Mouse (Mus musculus): ENCODE results near the gene Cela3a. TPM values are rescaled to one million over a fixed set of nuclear protein-coding genes. Genes with fewer than 3 reads are reported as not detected.

The Cela3a gene
- total and polyA plus RNA-seq, 3 experiments: not detected

DNA sequence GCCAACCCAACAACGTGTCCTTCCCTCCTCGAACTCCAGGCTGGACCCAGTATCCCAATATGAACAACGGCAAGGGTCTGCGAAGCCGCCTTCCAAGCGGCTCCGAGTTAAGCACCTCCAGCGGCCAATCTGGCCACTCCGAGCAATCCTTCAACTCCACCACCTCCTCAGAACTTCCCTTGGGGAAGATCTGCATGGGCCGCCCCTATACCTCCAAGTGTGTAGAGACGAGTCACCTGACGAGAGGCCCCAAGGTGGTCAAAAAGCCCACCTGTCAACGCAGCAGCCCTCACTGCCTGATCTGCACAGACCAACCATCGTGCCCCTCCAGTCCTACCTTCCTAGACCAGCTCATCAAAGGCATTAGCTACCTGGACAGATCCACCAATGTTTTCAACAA, 45.0 kb upstream of the Cela3a start:
- Histone ChIP-seq H3K27me3 (ENCODE audit: control insufficient read depth in 1 of 2, insufficient read depth in 2 of 2, low read length in 2 of 2) (no peaks in the 10 kb centered on the region; a peak in 1 of 4 replicates), H3K27ac (ENCODE audit: control insufficient read depth, low read depth, low read length) (no peak overlapping the region), H3K79me2 (ENCODE audit: control insufficient read depth, insufficient read depth, low read length, poor library complexity) (no peaks in the 10 kb centered on the region), H3K9me3 (replicated peaks; ENCODE audit: insufficient read depth, low read length) (no peaks in the 10 kb centered on the region), H3K36me3 (ENCODE audit: control insufficient read depth in 1 of 2, insufficient read depth in 2 of 2, low read length in 2 of 2) (no peaks in the 10 kb centered on the region), H3K4me3 (ENCODE audit: control insufficient read depth in 1 of 2, insufficient read depth in 1 of 2, low read depth in 2 of 2, low read length in 2 of 2) (no peak overlapping the region), H3K9ac (ENCODE audit: control insufficient read depth, low read depth, low read length, poor library complexity, severe bottlenecking) (no peak overlapping the region), H3K4me1 (ENCODE audit: control insufficient read depth in 1 of 2, insufficient read depth in 2 of 2, low read length in 2 of 2) (no peaks in the 10 kb centered on the region)
- TF ChIP-seq ZC3H11A (IDR thresholded peaks at IDR 0.05; ENCODE audit: low read depth, low read length): no peak
- no peak for TF ChIP-seq NRF1 (IDR thresholded peaks at IDR 0.05; ENCODE audit: insufficient read depth, low read depth, low read length, poor library complexity, severe bottlenecking)
- no peak for TF ChIP-seq CTCF (IDR thresholded peaks at IDR 0.05 in 2 of 3, conservative IDR thresholded peaks at IDR 0.05 in 1 of 3; ENCODE audit: control insufficient read depth in 1 of 3, insufficient read depth in 1 of 3, low read depth in 2 of 3, low read length in 3 of 3, poor library complexity in 1 of 3, severe bottlenecking in 1 of 3)
- TF ChIP-seq ZKSCAN1 (IDR thresholded peaks at IDR 0.05; ENCODE audit: low read depth, low read length): no peak
- no peak for TF ChIP-seq MYB (IDR thresholded peaks at IDR 0.05; ENCODE audit: low read depth, low read length)
- TF ChIP-seq BHLHE40 (IDR thresholded peaks at IDR 0.05; ENCODE audit: borderline replicate concordance, low read depth, low read length): no peak
- TF ChIP-seq CHD2 (IDR thresholded peaks at IDR 0.05; ENCODE audit: low read length): no peak
- TF ChIP-seq SMC3 (IDR thresholded peaks at IDR 0.05; ENCODE audit: low read depth, low read length): no peak
- DNase-seq (ENCODE audit: low read depth, low spot score): no peak

DNA sequence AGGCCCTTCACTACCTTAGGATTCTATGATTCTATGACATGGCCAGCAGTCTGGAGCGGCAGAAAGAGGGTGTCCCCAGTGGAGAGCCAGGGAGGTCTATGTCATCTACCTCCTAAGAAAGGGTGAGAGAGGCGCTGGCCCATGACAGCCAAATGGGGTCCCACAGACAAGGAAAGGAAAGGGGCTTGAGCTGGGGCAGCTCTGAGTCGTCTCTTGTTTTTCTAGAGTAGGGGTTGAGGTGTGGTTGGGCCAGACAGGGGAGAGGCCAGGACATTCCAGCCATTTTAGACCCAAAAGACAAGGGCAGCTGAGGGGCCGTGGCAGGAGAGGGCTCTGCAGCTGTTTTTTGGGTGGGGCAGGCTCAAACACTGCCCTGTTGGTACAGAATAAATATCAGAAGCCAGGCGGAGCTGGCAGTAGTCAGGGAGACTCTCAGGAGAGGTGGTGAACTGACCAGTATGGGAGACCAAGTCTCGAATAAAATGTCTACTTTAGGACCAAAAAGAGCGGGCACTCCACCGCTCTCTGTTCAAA, 43.7 kb upstream of the Cela3a start, which contains the start of gene 1700013G24Rik:
Gene 1700013G24Rik (plus strand): TSS at position 51 of the 534 bp plus-strand sequence.
- no peak for TF ChIP-seq ZC3H11A (IDR thresholded peaks at IDR 0.05; ENCODE audit: low read depth, low read length)
- no peak for TF ChIP-seq MAX (IDR thresholded peaks at IDR 0.05; ENCODE audit: low read length)
- no peak for TF ChIP-seq JUND (IDR thresholded peaks at IDR 0.05; ENCODE audit: low read depth, low read length)
- TF ChIP-seq CHD1 (IDR thresholded peaks at IDR 0.05; ENCODE audit: low read depth, low read length): no peak
- no peak for TF ChIP-seq USF1 (IDR thresholded peaks at IDR 0.05; ENCODE audit: low read depth, low read length)
- no peak for TF ChIP-seq NRF1 (IDR thresholded peaks at IDR 0.05; ENCODE audit: insufficient read depth, low read depth, low read length, poor library complexity, severe bottlenecking)
- no peak for TF ChIP-seq KAT2A (conservative IDR thresholded peaks at IDR 0.05; ENCODE audit: low read depth, low read length)
- no peak for TF ChIP-seq CTCF (IDR thresholded peaks at IDR 0.05 in 2 of 3, conservative IDR thresholded peaks at IDR 0.05 in 1 of 3; ENCODE audit: control insufficient read depth in 1 of 3, insufficient read depth in 1 of 3, low read depth in 2 of 3, low read length in 3 of 3, poor library complexity in 1 of 3, severe bottlenecking in 1 of 3)
- TF ChIP-seq NELFE (IDR thresholded peaks at IDR 0.05; ENCODE audit: low read depth, low read length): no peak
- no peak for TF ChIP-seq POLR2AphosphoS5 (IDR thresholded peaks at IDR 0.05; ENCODE audit: borderline replicate concordance, low read depth, low read length)
- TF ChIP-seq UBTF (IDR thresholded peaks at IDR 0.05; ENCODE audit: borderline replicate concordance, insufficient read depth, low read depth, low read length): no peak
- TF ChIP-seq MEF2A (IDR thresholded peaks at IDR 0.05; ENCODE audit: extremely low read depth, insufficient replicate concordance, low read depth, low read length, poor library complexity, severe bottlenecking): no peak
- TF ChIP-seq POLR2AphosphoS2 (IDR thresholded peaks at IDR 0.05; ENCODE audit: low read length): no peak
- TF ChIP-seq POLR2A (IDR thresholded peaks at IDR 0.05; ENCODE audit: control insufficient read depth in 1 of 2, insufficient read depth in 1 of 2, low read depth in 1 of 2, low read length in 2 of 2, poor library complexity in 1 of 2): no peak
- TF ChIP-seq RAD21 (IDR thresholded peaks at IDR 0.05; ENCODE audit: low read depth, low read length): no peak
- no peak for TF ChIP-seq ZMIZ1 (IDR thresholded peaks at IDR 0.05; ENCODE audit: low read depth, low read length)
- no peak for TF ChIP-seq HCFC1 (IDR thresholded peaks at IDR 0.05; ENCODE audit: low read depth, low read length)
- TF ChIP-seq GABPA (IDR thresholded peaks at IDR 0.05; ENCODE audit: low read depth, low read length): no peak
- TF ChIP-seq SIN3A (IDR thresholded peaks at IDR 0.05; ENCODE audit: low read length): no peak
- H3K79me2 ChIP-seq (ENCODE audit: control insufficient read depth, insufficient read depth, low read length, poor library complexity): no peaks in the 10 kb centered on the region
- DNase-seq (ENCODE audit: low read depth, low spot score): no peak
- H3K27ac ChIP-seq (ENCODE audit: control insufficient read depth, low read depth, low read length): no peak within 1 kb of the TSS
- no peaks in the 10 kb centered on the region for H3K36me3 ChIP-seq (ENCODE audit: control insufficient read depth in 1 of 2, insufficient read depth in 2 of 2, low read length in 2 of 2)
- no peak within 1 kb of the TSS for H3K4me3 ChIP-seq (ENCODE audit: control insufficient read depth in 1 of 2, insufficient read depth in 1 of 2, low read depth in 2 of 2, low read length in 2 of 2)
- H3K9ac ChIP-seq (ENCODE audit: control insufficient read depth, low read depth, low read length, poor library complexity, severe bottlenecking): no peak within 1 kb of the TSS
- H3K4me1 ChIP-seq (ENCODE audit: control insufficient read depth in 1 of 2, insufficient read depth in 2 of 2, low read length in 2 of 2): no peaks in the 10 kb centered on the region
- no peaks in the 10 kb centered on the region; a peak in 1 of 4 replicates for H3K27me3 ChIP-seq (ENCODE audit: control insufficient read depth in 1 of 2, insufficient read depth in 2 of 2, low read length in 2 of 2)
- no peaks in the 10 kb centered on the region for H3K9me3 ChIP-seq (replicated peaks; ENCODE audit: insufficient read depth, low read length)

Data from MEL (cell line).